Mouse (Mus musculus): ENCODE results near the gene Tstd2. TPM values are rescaled to one million over a fixed set of nuclear protein-coding genes. Genes with fewer than 3 reads are reported as not detected.

Gene Tstd2
- 59.8 and 62.9 TPM in 2 replicates for polyA plus RNA-seq (2016; fragmentation: Nextera tagmentation; extraction: Ambion mirVana)

DNA sequence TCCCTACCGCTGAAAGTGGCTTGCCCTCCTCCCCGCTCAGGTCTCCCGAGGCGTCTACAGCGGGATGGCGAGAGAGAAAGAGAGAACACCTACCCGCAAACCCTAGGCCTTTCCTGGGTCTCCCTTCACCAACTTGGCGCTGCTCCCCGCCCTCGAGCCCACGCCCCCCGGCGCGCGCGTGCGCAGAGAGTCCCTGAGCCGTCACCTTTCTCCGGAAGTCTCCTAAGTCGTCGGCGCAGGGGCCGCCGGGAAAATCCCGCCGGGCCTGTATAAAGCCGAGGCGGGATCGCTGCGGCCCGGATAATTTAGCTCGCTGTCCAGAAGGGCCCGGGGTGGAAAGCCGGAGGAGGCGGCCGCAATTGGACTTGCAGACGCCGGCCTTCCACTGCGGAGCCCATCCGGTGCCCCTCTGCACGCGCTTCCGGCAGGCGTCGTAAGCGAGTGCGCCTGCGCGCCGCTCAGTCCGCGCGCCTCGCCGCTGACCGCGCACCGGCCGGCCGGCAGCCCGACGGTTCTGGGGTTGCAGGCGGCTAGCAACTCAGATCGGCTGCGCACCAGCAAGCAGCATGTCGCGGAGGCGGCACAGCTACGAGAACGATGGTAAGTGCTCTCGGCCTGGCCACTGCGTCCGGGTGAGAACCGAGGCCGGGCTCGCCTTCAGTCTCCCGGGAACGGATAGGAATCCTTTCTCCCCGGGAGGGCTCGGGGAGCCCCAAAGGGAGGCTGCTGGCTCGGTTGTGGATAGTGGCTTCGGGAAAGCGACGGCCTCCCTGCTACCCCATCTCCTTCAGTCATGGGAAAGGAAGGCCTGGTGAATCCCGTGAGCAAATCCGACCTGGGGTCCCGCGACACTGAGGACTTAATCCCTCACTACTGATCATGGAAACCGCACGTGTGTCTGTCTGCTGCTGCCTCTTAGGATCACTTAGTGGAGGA, at the start of gene Tstd2, which contains the start of gene Ncbp1:
Gene Tstd2 (minus strand): TSS at position 408 of the 936 bp plus-strand sequence.
Gene Ncbp1 (plus strand): TSS at position 327 of the 936 bp plus-strand sequence.
- H3K9me3 ChIP-seq: no peaks in the 10 kb centered on the region

GRCm38 (mm10) chr4:46186466-46186865, 48.0 kb upstream of the Tstd2 start:
- 76% methylated on average over 3 of the region's 3 CpGs for WGBS
- Histone ChIP-seq H3K9ac (no peak overlapping the region), H3K27ac (no peak overlapping the region), H3K9me3 (no peaks in the 10 kb centered on the region), H3K4me3 (no peak overlapping the region), H3K27me3 (no peaks in the 10 kb centered on the region), H3K4me1 (no peaks in the 10 kb centered on the region), H3K36me3 (peaks cover 68% of the 10 kb centered on the region), H3K4me2 (replicated peaks) (no peak overlapping the region)
- no peak for ATAC-seq (ENCODE audit: insufficient number of reproducible peaks, insufficient read depth, low FRiP score, low TSS enrichment)

More for the DNA sequence above, at the start of gene Tstd2, which contains the start of gene Ncbp1:
- Histone ChIP-seq H3K4me1 (peaks cover 22% of the 10 kb centered on the region), H3K27me3 (no peaks in the 10 kb centered on the region), H3K4me3 (peak within 1 kb of the TSS; percentile 80), H3K36me3 (peaks cover 13% of the 10 kb centered on the region), H3K27ac (peak within 1 kb of the TSS; percentile 96), H3K9ac (peak within 1 kb of the TSS; percentile 84), H3K4me2 (replicated peaks) (peak within 1 kb of the TSS; percentile 90)
- peak; percentile 80 for ATAC-seq (ENCODE audit: insufficient number of reproducible peaks, insufficient read depth, low FRiP score, low TSS enrichment)
- WGBS: under 1% methylated on average over 90 of the region's 90 CpGs

DNA sequence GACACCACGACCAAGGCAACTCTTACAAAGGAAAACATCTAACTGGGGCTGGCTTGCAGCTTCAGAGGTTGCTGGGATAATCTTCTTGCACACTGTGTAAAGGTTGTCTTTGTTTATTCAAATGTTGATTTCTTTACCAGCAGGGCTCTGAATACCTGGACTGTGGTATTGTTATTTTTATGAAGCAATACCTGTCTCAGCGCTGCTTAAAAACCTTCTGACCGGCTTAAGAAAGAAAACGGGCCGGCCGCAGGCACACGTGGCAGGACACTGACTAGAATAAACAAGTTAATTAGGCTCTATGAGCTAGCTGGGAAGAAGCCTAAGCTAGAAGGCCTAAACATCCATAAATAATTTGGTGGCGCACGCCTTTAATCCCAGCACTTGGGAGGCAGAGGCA, 47.4 kb upstream of the Tstd2 start:
- Histone ChIP-seq H3K4me3 (no peak overlapping the region), H3K4me2 (replicated peaks) (no peak overlapping the region), H3K9ac (no peak overlapping the region), H3K4me1 (no peaks in the 10 kb centered on the region; the same call in 1 of the 2 replicates), H3K27me3 (no peaks in the 10 kb centered on the region), H3K36me3 (peaks cover 69% of the 10 kb centered on the region), H3K27ac (no peak overlapping the region), H3K9me3 (no peaks in the 10 kb centered on the region)
- WGBS: 81% methylated on average over 9 of the region's 9 CpGs
- ATAC-seq (ENCODE audit: insufficient number of reproducible peaks, insufficient read depth, low FRiP score, low TSS enrichment): no peak

- Histone ChIP-seq H3K4me2 (replicated peaks) (no peak overlapping the region), H3K27ac (no peak overlapping the region), H3K36me3 (peaks cover 64% of the 10 kb centered on the region), H3K9ac (no peak overlapping the region), H3K27me3 (no peaks in the 10 kb centered on the region), H3K4me3 (no peak overlapping the region), H3K9me3 (no peaks in the 10 kb centered on the region), H3K4me1 (no peaks in the 10 kb centered on the region; the same call in 1 of the 2 replicates)
- 69% methylated on average over 8 of the region's 8 CpGs for WGBS
- no peak for ATAC-seq (ENCODE audit: insufficient number of reproducible peaks, insufficient read depth, low FRiP score, low TSS enrichment)
Measured at GRCm38 (mm10) chr4:46185423-46185822, 46.9 kb upstream of the Tstd2 start.

DNA sequence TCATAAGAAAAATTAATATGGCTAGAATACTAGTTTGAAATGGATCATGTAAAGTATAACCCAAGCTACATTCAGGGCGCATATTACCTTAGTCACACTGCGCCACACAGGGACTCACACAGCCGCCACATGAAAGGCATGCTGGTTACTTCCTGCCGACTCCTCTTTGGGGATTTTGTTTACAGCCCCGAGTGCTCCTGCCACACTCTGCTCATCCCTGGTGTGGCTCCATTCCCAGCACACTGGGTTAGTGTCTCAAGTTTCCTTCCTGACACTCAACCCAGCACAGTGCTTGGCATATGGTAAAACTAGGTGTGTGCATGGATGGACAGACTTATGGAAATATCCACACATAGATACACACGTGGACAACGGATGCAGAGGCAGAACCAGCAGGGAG, 43.7 kb upstream of the Tstd2 start:
- no peak overlapping the region for H3K27ac ChIP-seq
- H3K9me3 ChIP-seq: no peaks in the 10 kb centered on the region
- no peak overlapping the region for H3K4me3 ChIP-seq
- H3K4me1 ChIP-seq: no peaks in the 10 kb centered on the region; the same call in 1 of the 2 replicates
- peaks cover 60% of the 10 kb centered on the region for H3K36me3 ChIP-seq
- 82% methylated on average over 7 of the region's 7 CpGs for WGBS
- H3K27me3 ChIP-seq: no peaks in the 10 kb centered on the region
- no peak overlapping the region for H3K4me2 ChIP-seq (replicated peaks)
- H3K9ac ChIP-seq: no peak overlapping the region
- ATAC-seq (ENCODE audit: insufficient number of reproducible peaks, insufficient read depth, low FRiP score, low TSS enrichment): no peak

DNA sequence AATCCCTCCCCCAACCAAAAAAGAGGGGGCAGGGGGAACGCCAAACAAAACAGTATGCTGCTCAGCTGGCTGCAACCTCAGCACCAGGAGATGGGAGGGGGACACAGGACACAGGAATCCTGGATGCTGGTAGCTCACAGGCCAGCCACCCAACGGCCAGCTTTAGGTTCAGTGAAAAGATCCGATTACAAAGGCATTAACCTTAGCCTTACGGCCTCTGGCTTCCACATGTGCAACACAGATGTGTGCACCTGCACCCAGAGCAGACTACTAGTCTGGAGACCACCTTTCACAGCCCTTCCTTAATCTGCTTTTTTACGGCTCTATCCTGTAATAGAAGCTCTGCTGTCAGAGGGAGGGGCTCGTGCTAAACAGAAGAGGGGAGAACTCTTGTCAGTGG, 42.7 kb upstream of the Tstd2 start:
- Histone ChIP-seq H3K27ac (no peak overlapping the region), H3K4me2 (replicated peaks) (no peak overlapping the region), H3K9ac (no peak overlapping the region), H3K4me3 (no peak overlapping the region), H3K9me3 (no peaks in the 10 kb centered on the region), H3K36me3 (peaks cover 67% of the 10 kb centered on the region), H3K27me3 (no peaks in the 10 kb centered on the region), H3K4me1 (no peaks in the 10 kb centered on the region; the same call in 1 of the 2 replicates)
- 26% methylated on average over 6 of the region's 6 CpGs for WGBS
- ATAC-seq (ENCODE audit: insufficient number of reproducible peaks, insufficient read depth, low FRiP score, low TSS enrichment): no peak

DNA sequence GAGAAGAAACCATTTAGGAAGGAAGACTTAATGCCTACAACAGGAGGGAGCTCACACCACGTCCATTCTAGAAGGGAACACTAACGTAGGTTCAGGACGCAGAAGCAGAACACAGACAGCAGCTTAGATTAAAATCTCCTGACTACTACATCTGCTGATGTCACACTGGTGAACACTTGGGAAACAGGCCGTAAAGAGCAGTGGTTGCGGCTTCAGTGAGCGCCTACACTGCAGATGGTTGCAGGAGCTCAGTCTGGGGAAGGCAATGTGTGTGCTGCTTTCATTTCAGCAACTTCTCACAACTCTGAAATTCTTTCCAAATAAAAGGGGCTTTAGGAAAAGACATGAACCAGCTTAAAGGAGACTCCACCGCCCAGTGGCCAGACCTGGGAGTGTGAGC, 39.0 kb upstream of the Tstd2 start:
- Histone ChIP-seq H3K9me3 (no peaks in the 10 kb centered on the region), H3K27me3 (no peaks in the 10 kb centered on the region), H3K4me1 (no peaks in the 10 kb centered on the region; the same call in 1 of the 2 replicates), H3K27ac (no peak overlapping the region), H3K4me2 (replicated peaks) (no peak overlapping the region), H3K9ac (no peak overlapping the region), H3K36me3 (peaks cover 75% of the 10 kb centered on the region), H3K4me3 (no peak overlapping the region)
- WGBS: 87% methylated on average over 7 of the region's 7 CpGs
- ATAC-seq (ENCODE audit: insufficient number of reproducible peaks, insufficient read depth, low FRiP score, low TSS enrichment): no peak

DNA sequence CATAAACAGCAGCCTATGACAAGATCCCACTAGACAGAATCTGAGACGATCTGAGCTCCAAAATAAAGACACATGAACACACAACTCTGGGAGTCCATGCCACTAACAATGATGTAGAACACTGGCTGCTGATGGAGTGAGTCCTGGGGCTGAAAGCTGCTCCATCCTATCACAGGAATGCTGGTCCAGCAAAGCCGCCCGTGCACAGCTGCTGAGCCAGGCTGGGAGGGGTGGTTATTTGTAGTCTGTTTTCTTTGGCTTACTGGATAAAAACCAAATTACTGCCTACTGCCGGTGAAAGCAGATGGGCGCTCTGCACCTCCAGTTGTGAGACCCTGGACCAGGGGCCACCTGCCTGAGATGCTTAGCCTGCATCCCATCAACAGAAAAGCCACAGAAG, 38.5 kb upstream of the Tstd2 start:
- H3K27ac ChIP-seq: no peak overlapping the region
- 77% methylated on average over 5 of the region's 5 CpGs for WGBS
- no peaks in the 10 kb centered on the region for H3K27me3 ChIP-seq
- no peak overlapping the region for H3K4me2 ChIP-seq (replicated peaks)
- no peak for ATAC-seq (ENCODE audit: insufficient number of reproducible peaks, insufficient read depth, low FRiP score, low TSS enrichment)
- H3K36me3 ChIP-seq: peaks cover 74% of the 10 kb centered on the region
- no peak overlapping the region for H3K4me3 ChIP-seq
- no peaks in the 10 kb centered on the region for H3K9me3 ChIP-seq
- H3K4me1 ChIP-seq: no peaks in the 10 kb centered on the region; the same call in 1 of the 2 replicates
- no peak overlapping the region for H3K9ac ChIP-seq

DNA sequence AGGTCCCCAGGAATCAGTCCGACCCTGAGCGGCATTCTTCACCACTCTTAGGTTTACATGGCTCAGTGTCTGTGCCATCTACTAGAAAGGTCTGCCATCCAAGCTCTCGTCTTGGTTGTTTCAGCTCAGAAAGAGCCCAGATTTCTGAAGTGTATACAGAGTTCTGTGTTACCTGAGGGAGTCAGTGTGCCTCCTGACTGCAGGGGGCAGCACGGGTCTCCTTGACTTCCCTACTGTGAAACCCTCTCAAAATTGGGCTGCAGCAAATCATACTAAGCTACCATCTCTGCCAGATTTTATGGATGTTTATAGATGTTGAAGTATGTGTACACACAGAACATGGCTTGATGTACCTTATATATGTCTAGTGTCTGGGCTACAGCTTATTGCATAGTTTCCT, 37.8 kb upstream of the Tstd2 start:
- H3K4me2 ChIP-seq (replicated peaks): no peak overlapping the region
- no peak overlapping the region for H3K9ac ChIP-seq
- no peaks in the 10 kb centered on the region; the same call in 1 of the 2 replicates for H3K4me1 ChIP-seq
- no peak overlapping the region for H3K27ac ChIP-seq
- WGBS: 77% methylated on average over 4 of the region's 4 CpGs
- H3K27me3 ChIP-seq: no peaks in the 10 kb centered on the region
- no peak overlapping the region for H3K4me3 ChIP-seq
- no peaks in the 10 kb centered on the region for H3K9me3 ChIP-seq
- H3K36me3 ChIP-seq: peaks cover 75% of the 10 kb centered on the region
- no peak for ATAC-seq (ENCODE audit: insufficient number of reproducible peaks, insufficient read depth, low FRiP score, low TSS enrichment)

DNA sequence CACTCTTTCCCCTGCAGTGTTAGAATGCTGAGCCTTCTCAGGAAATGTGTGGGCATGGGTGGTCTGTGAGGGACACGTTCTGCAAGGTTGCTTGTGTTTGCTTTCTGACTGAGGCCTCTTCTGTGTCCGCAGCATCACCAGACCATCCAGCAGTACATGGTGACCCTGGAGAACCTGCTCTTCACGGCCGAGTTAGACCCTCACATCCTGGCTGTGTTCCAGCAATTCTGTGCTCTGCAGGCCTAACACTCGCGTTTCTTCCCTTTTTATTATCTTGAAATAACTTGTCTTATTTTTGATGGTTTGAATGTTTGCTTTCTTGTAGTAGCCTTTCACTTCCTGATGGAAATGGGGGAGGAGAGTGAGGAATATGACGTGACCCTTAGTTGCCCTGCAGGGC, 33.3 kb upstream of the Tstd2 start:
- Histone ChIP-seq H3K9me3 (no peaks in the 10 kb centered on the region), H3K4me2 (replicated peaks) (no peak overlapping the region), H3K27me3 (no peaks in the 10 kb centered on the region), H3K27ac (no peak overlapping the region), H3K9ac (no peak overlapping the region), H3K36me3 (peaks cover 91% of the 10 kb centered on the region), H3K4me3 (no peak overlapping the region), H3K4me1 (no peaks in the 10 kb centered on the region)
- 88% methylated on average over 7 of the region's 7 CpGs for WGBS
- ATAC-seq (ENCODE audit: insufficient number of reproducible peaks, insufficient read depth, low FRiP score, low TSS enrichment): no peak

- H3K9me3 ChIP-seq: no peaks in the 10 kb centered on the region
- H3K27ac ChIP-seq: no peak overlapping the region
- peaks cover 84% of the 10 kb centered on the region for H3K36me3 ChIP-seq
- H3K4me1 ChIP-seq: no peaks in the 10 kb centered on the region
- no peak overlapping the region for H3K9ac ChIP-seq
- ATAC-seq (ENCODE audit: insufficient number of reproducible peaks, insufficient read depth, low FRiP score, low TSS enrichment): no peak
- no peak overlapping the region for H3K4me3 ChIP-seq
- H3K27me3 ChIP-seq: no peaks in the 10 kb centered on the region
- 92% methylated on average over 5 of the region's 5 CpGs for WGBS
- H3K4me2 ChIP-seq (replicated peaks): no peak overlapping the region
Measured at GRCm38 (mm10) chr4:46165831-46166230, 27.3 kb upstream of the Tstd2 start.

DNA sequence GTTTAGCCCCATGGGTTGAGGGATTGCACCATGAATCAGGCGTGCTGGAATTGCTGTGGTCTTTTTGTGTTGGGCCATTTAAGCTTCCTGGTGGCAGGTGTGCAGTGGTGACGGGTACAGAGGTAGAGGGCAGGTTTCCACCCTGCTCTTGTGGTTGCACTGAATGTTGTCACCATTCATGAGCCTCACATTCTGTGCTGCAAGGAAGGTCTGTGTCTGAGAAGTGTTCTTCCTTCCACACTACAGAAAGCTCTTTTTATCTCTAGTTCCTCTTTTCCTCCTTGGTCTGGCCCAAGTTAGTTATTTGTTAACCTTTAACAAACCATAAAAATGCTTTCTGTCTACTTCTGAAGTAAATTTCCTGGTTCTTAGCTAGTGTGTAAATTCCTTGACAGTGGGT, 25.5 kb upstream of the Tstd2 start:
- Histone ChIP-seq H3K36me3 (peaks cover 78% of the 10 kb centered on the region), H3K9me3 (no peaks in the 10 kb centered on the region), H3K4me3 (no peak overlapping the region), H3K27ac (no peak overlapping the region), H3K4me1 (no peaks in the 10 kb centered on the region), H3K9ac (no peak overlapping the region), H3K27me3 (no peaks in the 10 kb centered on the region), H3K4me2 (replicated peaks) (no peak overlapping the region)
- 85% methylated on average over 2 of the region's 2 CpGs for WGBS
- no peak for ATAC-seq (ENCODE audit: insufficient number of reproducible peaks, insufficient read depth, low FRiP score, low TSS enrichment)

All from embryonic facial prominence, embryonic 12.5 days (tissue).